ENCODE assay signal across 7 mouse cellular contexts in genomic region chr5:115751916-115752315, GRCm38 (mm10). TPM values are rescaled to one million over a fixed set of nuclear protein-coding genes. Genes with fewer than 3 reads are reported as not detected.
A peak's percentile ranks its signal among the peaks of the same experiment; 100 is the strongest.
DNase-seq lines count a peak whose midpoint lies in the region; TF ChIP-seq lines count a peak whose summit lies in the region.
"Not testable (repeated sequence)": the region's sequence is repeated elsewhere in the genome, so short reads cannot be mapped to it uniquely, and the experiment has no call there.

No protein-coding gene starts in this region.

- H3K27ac ChIP-seq in ES-E14 (ENCODE audit: insufficient read depth, low read depth, low read length, poor library complexity, severe bottlenecking); MEL (ENCODE audit: control insufficient read depth, low read depth, low read length): not testable (repeated sequence)
- H3K27ac ChIP-seq in thymus, adult 2 months (ENCODE audit: control insufficient read depth, insufficient read depth, low read length): peak overlapping the region; percentile 91; the same call in 1 of the 2 replicates

- not testable (repeated sequence) for H3K36me3 ChIP-seq in ES-E14 (ENCODE audit: control insufficient read depth, insufficient read depth, low read length, poor library complexity, severe bottlenecking); MEL (ENCODE audit: control insufficient read depth in 1 of 2, insufficient read depth in 2 of 2, low read length in 2 of 2); thymus, adult 2 months (ENCODE audit: control insufficient read depth, insufficient read depth, low read length)

- peak; percentile 67 for DNase-seq in ES-CJ7 (ENCODE audit: low read depth, low spot score)
- DNase-seq in ES-E14 (ENCODE audit: low read depth, low spot score); thymus, adult 2 months: not testable (repeated sequence)
- DNase-seq in MEL (ENCODE audit: low read depth, low spot score): peak; percentile 52
- peak; percentile 89 for DNase-seq in R1 (ENCODE audit: low read depth, low spot score)
- DNase-seq in ZHBTc4 (ENCODE audit: low read depth, low spot score): peak; percentile 68
- DNase-seq in heart, adult 11 months: peak; percentile 68

- not testable (repeated sequence) for H3K27me3 ChIP-seq in MEL (ENCODE audit: control insufficient read depth in 1 of 2, insufficient read depth in 2 of 2, low read length in 2 of 2); thymus, adult 2 months (ENCODE audit: control insufficient read depth, insufficient read depth, low read length)

- TF ChIP-seq CTCF in MEL (IDR thresholded peaks at IDR 0.05 in 2 of 3, conservative IDR thresholded peaks at IDR 0.05 in 1 of 3; ENCODE audit: control insufficient read depth in 1 of 3, insufficient read depth in 1 of 3, low read depth in 2 of 3, low read length in 3 of 3, poor library complexity in 1 of 3, severe bottlenecking in 1 of 3); thymus, adult 2 months (IDR thresholded peaks at IDR 0.05; ENCODE audit: borderline replicate concordance, control insufficient read depth, extremely low read depth, insufficient read depth, low read length, poor library complexity): not testable (repeated sequence)

- not testable (repeated sequence) for TF ChIP-seq EP300 in MEL (IDR thresholded peaks at IDR 0.05; ENCODE audit: low read depth in 1 of 2, low read length in 2 of 2)

- H3K4me1 ChIP-seq in ES-E14 (ENCODE audit: control insufficient read depth in 2 of 2, insufficient read depth in 2 of 2, low read length in 2 of 2, poor library complexity in 1 of 2); MEL (ENCODE audit: control insufficient read depth in 1 of 2, insufficient read depth in 2 of 2, low read length in 2 of 2): not testable (repeated sequence)
- H3K4me1 ChIP-seq in thymus, adult 2 months (replicated peaks; ENCODE audit: control insufficient read depth, insufficient read depth, low read length): peaks cover 26% of the 10 kb centered on the region

- 97% methylated on average over 9 of the region's 9 CpGs for WGBS in thymus, adult 2 months

- not testable (repeated sequence) for H3K9me3 ChIP-seq in ES-E14 (ENCODE audit: control insufficient read depth, insufficient read depth, low read depth, low read length); MEL (replicated peaks; ENCODE audit: insufficient read depth, low read length)

- peak overlapping the region in 1 of 2 experiments; percentile 42; a peak in 1 of 4 replicates for H3K4me3 ChIP-seq in ES-E14 (ENCODE audit: insufficient read depth in 1 of 2, low read depth in 1 of 2, low read length in 2 of 2, poor library complexity in 1 of 2, severe bottlenecking in 1 of 2)
- not testable (repeated sequence) for H3K4me3 ChIP-seq in MEL (ENCODE audit: control insufficient read depth in 1 of 2, insufficient read depth in 1 of 2, low read depth in 2 of 2, low read length in 2 of 2); thymus, adult 2 months (ENCODE audit: control insufficient read depth, insufficient read depth, low read length)

- H3K9ac ChIP-seq in ES-E14 (ENCODE audit: insufficient read depth, low read depth, low read length, poor library complexity, severe bottlenecking); MEL (ENCODE audit: control insufficient read depth, low read depth, low read length, poor library complexity, severe bottlenecking): not testable (repeated sequence)

- not testable (repeated sequence) for TF ChIP-seq POLR2A in MEL (IDR thresholded peaks at IDR 0.05; ENCODE audit: control insufficient read depth in 1 of 2, insufficient read depth in 1 of 2, low read depth in 1 of 2, low read length in 2 of 2, poor library complexity in 1 of 2); thymus, adult 2 months (IDR thresholded peaks at IDR 0.05; ENCODE audit: control insufficient read depth, extremely low read depth, insufficient read depth, low read length, poor library complexity)

- TF ChIP-seq RAD21 in MEL (IDR thresholded peaks at IDR 0.05; ENCODE audit: low read depth, low read length): not testable (repeated sequence)

- not testable (repeated sequence) for H3K79me2 ChIP-seq in MEL (ENCODE audit: control insufficient read depth, insufficient read depth, low read length, poor library complexity)

- in situ Hi-C loops in ES-E14 (cut with MboI; ENCODE audit: low sequenced_read_pairs in 2 of 2, unreplicated experiment in 2 of 2): not testable (repeated sequence)

TF ChIP-seq in ES-E14, 5 proteins besides CTCF, POLR2A, EP300 and RAD21:
- peak; percentile 66; the same call in 1 of the 2 replicates for TF ChIP-seq ZNF384 (IDR thresholded peaks at IDR 0.05; ENCODE audit: low read depth, low read length)
TF ChIP-seq in ES-E14: peak in this region for 1; not testable (repeated sequence) for 4.

RNA-seq across cellular contexts. Expression of gene Bicdl1, which starts 20.5 kb away (rescaled TPM):
- 18.5 and 25.3 TPM in 2 replicates for total RNA-seq in ES-E14 (2012; rRNA removed)
- 3.5 and 4.2 TPM in 2 replicates for total RNA-seq in MEL (2012; rRNA removed)
- polyA plus RNA-seq in MEL (2012; ENCODE audit: insufficient read depth in 1 of 2, insufficient read length in 2 of 2, low read depth in 1 of 2, low replicate concordance in 2 of 2, missing spikeins in 1 of 2): 10 to 100 TPM in 1 of 2 experiments, not detected in 1; 13.4 TPM
- polyA plus RNA-seq in thymus, adult 2 months (2012; rRNA removed): 143 and 152 TPM in 2 replicates
